Mouse (Mus musculus): Measurements from ENCODE around the gene Acsm1. TPM values are rescaled to one million over a fixed set of nuclear protein-coding genes. Genes with fewer than 3 reads are reported as not detected.

Gene Acsm1
- polyA plus RNA-seq, 1 experiment from 2014 or later = 0.35 TPM

DNA sequence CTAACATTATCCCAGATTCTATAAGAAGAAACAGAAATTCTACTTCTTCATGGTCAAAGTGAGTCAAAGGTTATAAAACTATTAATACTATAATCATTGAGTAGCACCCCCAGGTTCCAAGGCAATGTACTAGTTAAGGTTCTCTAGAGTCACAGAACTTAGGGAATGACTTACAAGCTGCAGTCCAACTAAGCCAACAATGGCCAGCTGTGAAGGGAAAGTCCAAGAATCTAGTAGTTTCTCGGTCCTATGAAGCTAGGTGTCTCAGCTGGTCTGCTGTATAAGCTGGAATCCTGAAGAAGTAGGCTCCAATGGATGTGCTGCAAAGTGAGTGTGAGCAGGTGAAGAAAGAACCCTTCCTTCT is 4.9 kb upstream of the Acsm1 start:
- WGBS = 64% methylated on average over 1 of the region's 1 CpGs
- Histone ChIP-seq H3K27ac (ENCODE audit: low read depth, low read length) (no peak overlapping the region), H3K4me3 (ENCODE audit: low read length) (no peak overlapping the region), H3K4me2 (replicated peaks; ENCODE audit: low read depth, low read length) (no peak overlapping the region), H3K9ac (ENCODE audit: low read depth, low read length) (no peak overlapping the region), H3K4me1 (ENCODE audit: control insufficient read depth, insufficient read depth, low read length) (no peaks in the 10 kb centered on the region), H3K36me3 (ENCODE audit: control insufficient read depth, insufficient read depth, low read length) (no peaks in the 10 kb centered on the region), H3K27me3 (ENCODE audit: control insufficient read depth, insufficient read depth, low read length) (no peaks in the 10 kb centered on the region), H3K9me3 (ENCODE audit: control insufficient read depth, low read length) (no peaks in the 10 kb centered on the region)
- ATAC-seq (ENCODE audit: low FRiP score, low TSS enrichment) = no peak

DNA sequence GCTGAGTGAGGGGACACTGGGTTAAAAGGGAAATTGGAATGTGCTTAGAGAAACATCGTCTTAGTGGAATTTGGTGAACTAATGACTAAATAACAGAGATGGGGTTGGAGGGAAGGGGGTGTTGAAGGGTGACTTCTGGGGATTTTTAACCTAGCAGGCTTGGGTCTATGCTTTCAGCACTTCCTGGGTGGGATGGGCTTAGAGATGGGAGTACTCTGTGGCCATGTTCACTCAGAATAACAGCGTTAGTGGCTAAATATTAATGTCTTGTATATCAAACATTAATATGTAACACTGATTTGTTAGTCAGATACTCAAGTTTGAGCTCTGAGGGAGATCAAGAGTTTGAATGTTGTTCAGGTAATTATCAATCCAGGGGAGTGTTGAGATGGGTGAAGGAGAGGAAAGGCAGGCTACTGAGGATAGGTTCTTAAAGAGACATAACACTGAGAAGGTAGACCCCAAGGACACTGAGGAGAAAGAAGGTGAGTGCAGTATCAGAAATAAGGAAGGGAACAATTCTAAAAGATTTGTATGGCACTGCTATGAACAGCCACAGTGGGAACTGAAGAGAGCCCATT is 1.8 kb upstream of the Acsm1 start:
- Histone ChIP-seq H3K4me2 (replicated peaks; ENCODE audit: low read depth, low read length) (no peak overlapping the region), H3K9me3 (ENCODE audit: control insufficient read depth, low read length) (no peaks in the 10 kb centered on the region), H3K4me1 (ENCODE audit: control insufficient read depth, insufficient read depth, low read length) (no peaks in the 10 kb centered on the region), H3K36me3 (ENCODE audit: control insufficient read depth, insufficient read depth, low read length) (no peaks in the 10 kb centered on the region), H3K27me3 (ENCODE audit: control insufficient read depth, insufficient read depth, low read length) (no peaks in the 10 kb centered on the region), H3K4me3 (ENCODE audit: low read length) (no peak overlapping the region), H3K9ac (ENCODE audit: low read depth, low read length) (no peak overlapping the region), H3K27ac (ENCODE audit: low read depth, low read length) (no peak overlapping the region)
- WGBS = 69% methylated on average over 2 of the region's 2 CpGs
- ATAC-seq (ENCODE audit: low FRiP score, low TSS enrichment) = peak; percentile 72; the same call in 1 of the 2 replicates

DNA sequence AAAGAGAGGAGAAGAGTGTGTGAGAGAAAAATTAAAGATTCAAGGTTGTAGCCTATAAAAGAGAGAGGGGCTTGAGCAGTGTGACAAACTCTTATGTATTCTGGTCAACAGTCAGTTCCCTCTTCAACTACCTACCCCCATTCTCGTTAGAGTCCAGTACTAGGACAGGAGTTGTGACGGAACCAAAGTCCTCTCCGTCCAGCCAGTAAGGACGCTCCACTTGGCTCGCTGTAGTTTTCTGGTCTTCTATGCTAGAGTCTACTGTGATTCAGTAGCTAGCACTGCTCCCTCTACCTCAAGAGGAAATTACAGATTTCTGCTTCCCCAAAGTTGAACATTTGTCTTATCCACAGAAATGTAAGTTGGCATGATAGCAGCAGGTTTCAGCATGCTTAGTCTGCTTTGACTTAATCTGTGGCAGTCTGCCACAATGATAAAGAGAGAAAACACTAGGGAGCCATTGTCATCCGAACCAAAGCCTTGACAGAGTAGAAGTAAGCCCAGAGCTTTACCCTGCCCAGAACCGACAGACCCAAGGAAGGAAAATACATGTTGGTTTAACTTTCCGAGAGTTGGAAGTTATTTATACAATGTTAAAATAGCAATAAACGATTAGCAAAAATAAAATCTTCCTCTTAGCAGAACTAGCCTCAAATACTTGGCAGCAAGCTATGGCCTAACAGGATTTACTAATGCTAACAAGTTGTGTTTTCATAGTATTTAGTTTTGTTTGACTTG is 731 bp upstream of the Acsm1 start:
- Histone ChIP-seq H3K27me3 (ENCODE audit: control insufficient read depth, insufficient read depth, low read length) (no peaks in the 10 kb centered on the region), H3K9me3 (ENCODE audit: control insufficient read depth, low read length) (no peaks in the 10 kb centered on the region), H3K27ac (ENCODE audit: low read depth, low read length) (no peak overlapping the region), H3K4me3 (ENCODE audit: low read length) (no peak overlapping the region), H3K36me3 (ENCODE audit: control insufficient read depth, insufficient read depth, low read length) (no peaks in the 10 kb centered on the region), H3K4me2 (replicated peaks; ENCODE audit: low read depth, low read length) (no peak overlapping the region), H3K9ac (ENCODE audit: low read depth, low read length) (no peak overlapping the region), H3K4me1 (ENCODE audit: control insufficient read depth, insufficient read depth, low read length) (no peaks in the 10 kb centered on the region)
- no peak for ATAC-seq (ENCODE audit: low FRiP score, low TSS enrichment)
- 79% methylated on average over 9 of the region's 9 CpGs for WGBS

DNA sequence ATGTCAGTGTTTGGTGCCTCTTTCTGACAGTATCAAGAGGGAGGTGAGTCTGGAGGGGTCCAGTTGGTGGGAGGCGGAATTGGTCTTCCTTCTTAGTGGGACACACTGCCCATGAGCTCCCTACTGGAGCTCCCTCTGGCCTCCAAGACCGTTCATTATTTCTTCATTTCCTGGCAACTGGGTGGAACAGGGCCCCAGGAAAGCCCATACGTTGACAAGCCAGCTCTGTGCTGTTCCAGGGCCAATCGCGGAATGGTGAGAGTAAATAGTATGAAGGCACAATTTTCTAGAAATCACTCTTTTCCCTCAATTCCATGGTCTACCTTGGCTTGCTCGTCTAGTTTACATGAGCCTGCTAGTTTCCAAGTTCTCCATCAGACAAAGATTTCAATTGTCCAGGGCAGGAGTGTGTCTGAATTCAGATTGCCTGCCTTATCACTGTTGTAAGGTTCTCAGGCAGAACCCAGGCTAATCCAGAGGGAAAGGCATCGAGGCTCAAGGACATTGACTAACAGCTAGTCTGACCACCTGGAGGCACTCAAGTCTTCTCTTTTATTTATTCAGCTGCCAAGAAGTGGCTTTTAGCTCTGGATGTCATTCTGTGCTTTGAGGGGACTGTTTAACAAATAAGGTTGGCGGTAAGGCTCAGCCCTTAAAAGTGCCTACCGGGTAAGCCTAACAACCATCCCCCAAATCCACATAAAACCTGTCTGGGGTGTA is 1.1 kb downstream of the Acsm1 start:
- H3K27me3 ChIP-seq (ENCODE audit: control insufficient read depth, insufficient read depth, low read length) = no peaks in the 10 kb centered on the region
- no peaks in the 10 kb centered on the region for H3K9me3 ChIP-seq (ENCODE audit: control insufficient read depth, low read length)
- no peaks in the 10 kb centered on the region for H3K4me1 ChIP-seq (ENCODE audit: control insufficient read depth, insufficient read depth, low read length)
- WGBS = 68% methylated on average over 9 of the region's 9 CpGs
- no peak overlapping the region for H3K9ac ChIP-seq (ENCODE audit: low read depth, low read length)
- H3K4me3 ChIP-seq (ENCODE audit: low read length) = no peak overlapping the region
- no peak overlapping the region for H3K27ac ChIP-seq (ENCODE audit: low read depth, low read length)
- no peak overlapping the region for H3K4me2 ChIP-seq (replicated peaks; ENCODE audit: low read depth, low read length)
- no peaks in the 10 kb centered on the region for H3K36me3 ChIP-seq (ENCODE audit: control insufficient read depth, insufficient read depth, low read length)
- ATAC-seq (ENCODE audit: low FRiP score, low TSS enrichment) = no peak

DNA sequence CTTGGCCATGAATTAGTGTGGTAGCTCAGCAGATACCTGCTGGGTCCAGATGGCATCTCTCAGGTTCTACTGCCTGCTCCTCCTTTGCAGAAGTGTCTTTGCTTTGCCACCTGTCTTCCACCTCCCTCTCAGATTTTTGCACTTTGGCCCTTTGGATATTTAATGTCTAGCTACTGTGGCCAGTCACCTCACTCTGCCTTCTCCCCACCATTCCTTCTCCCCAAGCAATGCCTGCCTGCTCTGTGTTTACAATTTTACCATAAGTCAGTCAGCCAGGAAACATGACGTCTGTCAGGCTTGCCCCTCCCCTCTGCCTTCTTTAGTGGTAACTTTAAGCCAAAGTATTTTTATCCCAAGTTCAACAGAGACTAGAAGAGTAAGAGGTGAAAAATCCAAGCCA is 9.7 kb downstream of the Acsm1 start:
- Histone ChIP-seq H3K9ac (ENCODE audit: low read depth, low read length) (no peak overlapping the region), H3K27me3 (ENCODE audit: control insufficient read depth, insufficient read depth, low read length) (no peaks in the 10 kb centered on the region), H3K4me1 (ENCODE audit: control insufficient read depth, insufficient read depth, low read length) (no peaks in the 10 kb centered on the region), H3K4me2 (replicated peaks; ENCODE audit: low read depth, low read length) (no peak overlapping the region), H3K27ac (ENCODE audit: low read depth, low read length) (no peak overlapping the region), H3K9me3 (ENCODE audit: control insufficient read depth, low read length) (no peaks in the 10 kb centered on the region), H3K4me3 (ENCODE audit: low read length) (no peak overlapping the region), H3K36me3 (ENCODE audit: control insufficient read depth, insufficient read depth, low read length) (no peaks in the 10 kb centered on the region)
- ATAC-seq (ENCODE audit: low FRiP score, low TSS enrichment) = no peak
- 46% methylated on average over 1 of the region's 1 CpGs for WGBS

DNA sequence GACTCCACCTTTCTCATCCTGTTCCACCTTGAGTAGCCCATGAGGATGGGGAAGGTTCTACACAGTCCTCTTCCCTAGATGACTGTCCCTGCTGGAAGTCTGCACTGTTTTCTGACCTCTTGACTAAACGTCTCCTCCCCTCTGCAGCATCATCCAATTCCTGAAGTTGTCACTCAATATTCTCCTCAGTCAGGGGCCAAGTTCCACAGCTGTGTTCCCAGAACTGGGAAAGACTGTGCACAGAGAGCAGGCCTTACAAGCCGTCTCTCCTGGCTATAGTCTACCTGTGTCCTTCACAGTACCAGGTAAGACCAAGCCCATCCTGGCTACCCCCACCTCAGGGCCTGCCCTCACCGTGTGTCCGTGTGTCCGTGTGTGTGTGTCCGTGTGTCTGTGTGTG is 10.8 kb downstream of the Acsm1 start:
- Histone ChIP-seq H3K4me2 (replicated peaks; ENCODE audit: low read depth, low read length) (no peak overlapping the region), H3K36me3 (ENCODE audit: control insufficient read depth, insufficient read depth, low read length) (no peaks in the 10 kb centered on the region), H3K9ac (ENCODE audit: low read depth, low read length) (no peak overlapping the region), H3K27ac (ENCODE audit: low read depth, low read length) (no peak overlapping the region), H3K9me3 (ENCODE audit: control insufficient read depth, low read length) (no peaks in the 10 kb centered on the region), H3K27me3 (ENCODE audit: control insufficient read depth, insufficient read depth, low read length) (no peaks in the 10 kb centered on the region), H3K4me1 (ENCODE audit: control insufficient read depth, insufficient read depth, low read length) (no peaks in the 10 kb centered on the region), H3K4me3 (ENCODE audit: low read length) (no peak overlapping the region)
- 89% methylated on average over 6 of the region's 6 CpGs for WGBS
- no peak for ATAC-seq (ENCODE audit: low FRiP score, low TSS enrichment)

DNA sequence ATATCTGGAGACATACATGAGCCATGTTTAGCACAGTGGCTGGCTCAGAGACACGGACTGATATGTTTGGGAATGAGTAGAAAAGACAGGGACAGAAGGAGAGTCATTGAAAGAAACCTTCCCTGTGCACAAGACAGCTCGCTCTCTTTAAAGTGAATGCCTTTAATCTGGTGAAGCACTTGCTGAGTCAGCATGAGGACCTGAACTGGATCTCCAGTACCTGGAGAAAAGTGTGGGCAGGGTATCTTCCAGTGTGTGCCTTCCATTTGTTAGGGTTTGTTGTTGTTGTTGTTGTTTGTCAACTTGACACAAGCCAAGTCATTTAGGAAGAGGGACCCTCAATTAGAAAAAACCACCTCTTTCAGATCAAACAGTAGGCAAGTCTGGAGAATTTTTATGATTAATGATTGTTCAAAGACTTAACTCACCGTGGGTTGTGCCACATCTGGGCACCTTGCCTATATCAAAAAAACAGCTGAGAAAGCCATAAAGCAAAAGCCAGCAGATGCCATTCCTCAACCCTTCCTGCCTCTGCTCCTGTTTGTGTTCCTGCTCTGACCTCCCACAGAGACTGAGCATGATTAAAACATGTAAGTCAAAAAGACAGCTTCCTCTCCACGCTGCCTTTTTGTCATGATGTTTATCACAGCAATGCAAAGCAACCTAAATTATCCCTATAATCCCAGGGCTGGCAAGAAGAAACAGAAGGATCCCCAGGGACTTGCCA is 11.5 kb downstream of the Acsm1 start:
- WGBS = 51% methylated on average over 4 of the region's 4 CpGs
- Histone ChIP-seq H3K27me3 (ENCODE audit: control insufficient read depth, insufficient read depth, low read length) (no peaks in the 10 kb centered on the region), H3K4me2 (replicated peaks; ENCODE audit: low read depth, low read length) (no peak overlapping the region), H3K36me3 (ENCODE audit: control insufficient read depth, insufficient read depth, low read length) (no peaks in the 10 kb centered on the region), H3K27ac (ENCODE audit: low read depth, low read length) (no peak overlapping the region), H3K9me3 (ENCODE audit: control insufficient read depth, low read length) (no peaks in the 10 kb centered on the region), H3K9ac (ENCODE audit: low read depth, low read length) (no peak overlapping the region), H3K4me3 (ENCODE audit: low read length) (no peak overlapping the region), H3K4me1 (ENCODE audit: control insufficient read depth, insufficient read depth, low read length) (no peaks in the 10 kb centered on the region)
- ATAC-seq (ENCODE audit: low FRiP score, low TSS enrichment) = no peak

DNA sequence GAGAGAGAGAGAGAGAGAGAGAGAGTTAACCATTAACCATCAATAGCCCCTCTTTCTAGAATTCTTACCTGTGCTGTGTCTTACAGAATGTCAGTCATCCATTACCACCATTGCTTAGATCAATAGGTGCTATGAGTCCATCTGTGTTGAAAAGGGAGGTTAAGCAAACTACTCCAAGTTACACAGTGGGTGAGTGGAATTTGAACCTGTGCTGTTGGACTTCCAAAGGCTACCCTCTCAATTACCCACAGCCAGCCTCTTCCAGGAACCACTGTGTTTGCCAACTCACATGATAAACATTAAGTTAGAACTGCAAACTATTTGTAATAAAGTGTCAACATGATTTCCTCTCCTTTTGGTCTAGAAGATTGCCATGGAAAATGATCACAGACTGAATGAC is 13.3 kb downstream of the Acsm1 start:
- Histone ChIP-seq H3K4me3 (ENCODE audit: low read length) (no peak overlapping the region), H3K4me2 (replicated peaks; ENCODE audit: low read depth, low read length) (no peak overlapping the region), H3K27ac (ENCODE audit: low read depth, low read length) (no peak overlapping the region), H3K27me3 (ENCODE audit: control insufficient read depth, insufficient read depth, low read length) (no peaks in the 10 kb centered on the region), H3K36me3 (ENCODE audit: control insufficient read depth, insufficient read depth, low read length) (no peaks in the 10 kb centered on the region), H3K9ac (ENCODE audit: low read depth, low read length) (no peak overlapping the region), H3K9me3 (ENCODE audit: control insufficient read depth, low read length) (no peaks in the 10 kb centered on the region), H3K4me1 (ENCODE audit: control insufficient read depth, insufficient read depth, low read length) (no peaks in the 10 kb centered on the region)
- no peak for ATAC-seq (ENCODE audit: low FRiP score, low TSS enrichment)

DNA sequence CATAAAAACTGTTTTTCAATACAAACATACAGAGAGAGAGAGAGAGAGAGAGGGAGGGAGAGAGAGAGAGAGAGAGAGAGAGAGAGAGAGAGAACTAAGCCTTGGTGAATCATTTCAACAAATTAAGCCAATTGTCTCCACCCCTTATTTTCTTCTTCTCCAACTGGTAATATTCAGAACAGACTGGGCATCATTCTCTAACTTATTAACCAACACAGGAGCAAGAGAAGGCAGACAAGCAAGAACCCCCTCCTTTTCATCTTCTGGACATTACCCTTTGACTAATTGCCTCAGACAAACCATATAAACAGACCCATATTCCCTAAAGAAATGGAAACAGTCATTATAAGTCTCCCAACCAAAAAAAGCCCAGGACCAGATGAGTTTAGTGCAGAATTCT is 31.9 kb downstream of the Acsm1 start:
- ATAC-seq (ENCODE audit: low FRiP score, low TSS enrichment) = no peak
- H3K4me1 ChIP-seq (ENCODE audit: control insufficient read depth, insufficient read depth, low read length) = no peaks in the 10 kb centered on the region
- H3K27me3 ChIP-seq (ENCODE audit: control insufficient read depth, insufficient read depth, low read length) = no peaks in the 10 kb centered on the region
- no peaks in the 10 kb centered on the region for H3K36me3 ChIP-seq (ENCODE audit: control insufficient read depth, insufficient read depth, low read length)
- H3K9me3 ChIP-seq (ENCODE audit: control insufficient read depth, low read length) = no peaks in the 10 kb centered on the region
- no peak overlapping the region for H3K4me2 ChIP-seq (replicated peaks; ENCODE audit: low read depth, low read length)
- no peak overlapping the region for H3K27ac ChIP-seq (ENCODE audit: low read depth, low read length)
- H3K4me3 ChIP-seq (ENCODE audit: low read length) = no peak overlapping the region
- no peak overlapping the region for H3K9ac ChIP-seq (ENCODE audit: low read depth, low read length)
